Mouse (Mus musculus): ENCODE results near the gene Rpn2.

- TF ChIP-seq CTCF (IDR thresholded peaks at IDR 0.05; ENCODE audit: low read depth) (no peak), EP300 (IDR thresholded peaks at IDR 0.05; ENCODE audit: low read depth) (no peak)
Observed at GRCm38 (mm10) chr2:157263101-157263500, 15.7 kb upstream of the Rpn2 start.

Measured in heart, postnatal 0 days (tissue).